In genomic region chr10:42204768-42205412, GRCm38 (mm10) we compare ENCODE assay signal across 8 mouse cellular contexts.
DNase-seq lines count a peak whose midpoint lies in the region.

No protein-coding gene starts in this region.

- peak; percentile 40 for DNase-seq in ovary, postnatal 36 days (ENCODE audit: low spot score)
- no peak for DNase-seq in ovary, postnatal 10 days (ENCODE audit: low spot score)
- peak; percentile 64 for DNase-seq in gastrocnemius, postnatal 14 days
- peak; percentile 48 to 64 for DNase-seq in kidney, postnatal 36 days
- peak; percentile 21 for DNase-seq in telencephalon, adult 2 months (ENCODE audit: low read depth, low spot score)
- DNase-seq in thymus, postnatal 36 days: no peak
- no peak for DNase-seq in cerebellum, postnatal 4 days (ENCODE audit: low spot score in 2 of 2)
- no peak for DNase-seq in layer of hippocampus, adult 8-10 months (ENCODE audit: low spot score in 2 of 2)

- intact Hi-C loops in gastrocnemius, postnatal 14 days (cut with DNase I; ENCODE audit: low total_unique reads): no loop called here

Comparison
In these comparisons a context has a peak if more than half of its experiments do, and no peak if none do; other contexts are left out.
1. DNase-seq: peak in ovary, postnatal 36 days (single experiment), gastrocnemius, postnatal 14 days (single experiment), kidney, postnatal 36 days (2 of 2) and telencephalon, adult 2 months (single experiment); none in ovary, postnatal 10 days (single experiment), thymus, postnatal 36 days (0 of 2), cerebellum, postnatal 4 days (0 of 2) and layer of hippocampus, adult 8-10 months (0 of 2).